Mouse (Mus musculus) cerebellum, adult 11 months (tissue): ENCODE data around the gene Ssty2.
"Not testable (repeated sequence)": the region's sequence is repeated elsewhere in the genome, so short reads cannot be mapped to it uniquely, and the experiment has no call there.

ENCODE experiments used
- DNase-seq: peaks from one replicate; pipeline ENCODE4 v3.0.0; 2022

Gene Ssty2

DNA sequence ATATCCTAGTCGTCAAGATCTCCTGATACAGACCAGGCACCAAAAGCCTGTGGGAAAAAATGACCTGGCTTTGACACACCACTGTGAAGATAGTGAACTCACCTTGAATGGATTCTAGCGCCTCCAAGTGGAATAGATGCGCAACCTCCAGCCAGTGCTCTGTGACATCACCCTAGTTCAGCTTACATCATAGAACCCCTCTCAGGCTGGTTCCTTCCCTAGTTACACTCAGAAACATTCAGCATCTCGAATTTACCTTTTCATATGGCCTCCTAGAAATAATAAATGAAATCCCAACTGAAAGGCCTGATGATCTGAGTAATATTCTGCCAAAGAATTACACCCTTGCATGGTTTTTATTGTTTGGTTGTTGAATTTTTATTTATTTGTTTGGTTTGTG is at the start of gene Ssty2:
Ssty2 (minus strand) TSS at position 101 of the 400 bp plus-strand sequence.
- DNase-seq: not testable (repeated sequence)
